Mouse (Mus musculus): Measurements from ENCODE around the gene Sult1a1. TPM values are rescaled to one million over a fixed set of nuclear protein-coding genes. Genes with fewer than 3 reads are reported as not detected.

Gene Sult1a1
- polyA plus RNA-seq, 2 experiments = 4.5 to 15.2 TPM

DNA sequence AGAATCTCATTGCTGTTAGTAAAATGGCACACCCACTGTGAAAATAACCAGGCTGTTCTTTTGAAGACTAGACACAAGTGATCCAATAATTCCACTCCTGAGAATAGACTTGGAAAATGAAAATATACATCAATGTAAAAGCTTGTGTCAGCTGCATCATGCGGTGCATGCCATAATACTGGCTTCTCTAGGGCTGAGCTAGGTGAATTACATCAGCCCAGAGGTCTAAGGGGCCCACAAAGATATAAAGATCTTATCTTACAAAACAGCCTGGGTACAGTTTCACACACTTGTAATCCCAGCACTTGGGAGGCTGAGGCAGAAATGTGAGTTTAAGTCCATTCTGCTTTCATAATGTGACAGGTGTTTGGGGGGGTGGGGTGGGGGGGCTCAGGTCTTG, 18.7 kb downstream of the Sult1a1 start:
- DNase-seq (ENCODE audit: low read depth in 3 of 3, low spot score in 3 of 3) (no peak), ATAC-seq (ENCODE audit: insufficient read depth) (no peak)
- Histone ChIP-seq H3K9ac (replicated peaks) (no peak overlapping the region), H3K9me3 (ENCODE audit: control insufficient read depth, low read length) (no peaks in the 10 kb centered on the region), H3K4me1 (replicated peaks; ENCODE audit: control insufficient read depth in 2 of 2, insufficient read depth in 2 of 2, low read length in 1 of 2) (peaks cover 0 to 19% of the 10 kb centered on the region in 2 experiments; a peak in 3 of 4 replicates), H3K36me3 (replicated peaks; ENCODE audit: control insufficient read depth, insufficient read depth, low read depth) (no peaks in the 10 kb centered on the region), H3K27me3 (ENCODE audit: control insufficient read depth, insufficient read depth, low read length) (no peaks in the 10 kb centered on the region), H3K4me2 (ENCODE audit: low read depth) (no peak overlapping the region), H3K4me3 (ENCODE audit: insufficient read depth in 1 of 2, low read depth in 2 of 2, low read length in 2 of 2) (no peak overlapping the region), H3K27ac (no peak overlapping the region)
- no peak for TF ChIP-seq EP300 (IDR thresholded peaks at IDR 0.05; ENCODE audit: low read depth)
- TF ChIP-seq CTCF (IDR thresholded peaks at IDR 0.05; ENCODE audit: low read depth) = no peak
- 58% methylated on average over 1 of the region's 1 CpGs for WGBS (ENCODE audit: insufficient replicate concordance)

GRCm38 (mm10) chr7:126655695-126656094, 20.5 kb downstream of the Sult1a1 start:
- H3K27ac ChIP-seq = no peak overlapping the region
- 58% methylated on average over 3 of the region's 3 CpGs for WGBS (ENCODE audit: insufficient replicate concordance)
- H3K4me3 ChIP-seq (ENCODE audit: insufficient read depth in 1 of 2, low read depth in 2 of 2, low read length in 2 of 2) = no peak overlapping the region
- no peak overlapping the region for H3K9ac ChIP-seq (replicated peaks)
- H3K36me3 ChIP-seq (replicated peaks; ENCODE audit: control insufficient read depth, insufficient read depth, low read depth) = no peaks in the 10 kb centered on the region
- H3K4me1 ChIP-seq (replicated peaks; ENCODE audit: control insufficient read depth in 2 of 2, insufficient read depth in 2 of 2, low read length in 1 of 2) = peaks cover 8 to 28% of the 10 kb centered on the region in 2 experiments
- TF ChIP-seq EP300 (IDR thresholded peaks at IDR 0.05; ENCODE audit: low read depth) (no peak), CTCF (IDR thresholded peaks at IDR 0.05; ENCODE audit: low read depth) (no peak)
- H3K4me2 ChIP-seq (ENCODE audit: low read depth) = no peak overlapping the region
- DNase-seq (ENCODE audit: low read depth in 3 of 3, low spot score in 3 of 3) (peak in 1 of 3 experiments; percentile 19), ATAC-seq (ENCODE audit: insufficient read depth) (0 out of 2 replicates have a peak, but pooled peaks have one; percentile 25)
- H3K27me3 ChIP-seq (ENCODE audit: control insufficient read depth, insufficient read depth, low read length) = no peaks in the 10 kb centered on the region
- H3K9me3 ChIP-seq (ENCODE audit: control insufficient read depth, low read length) = no peaks in the 10 kb centered on the region

- no peak for ATAC-seq (ENCODE audit: insufficient read depth)
- Histone ChIP-seq H3K9me3 (ENCODE audit: control insufficient read depth, low read length) (no peaks in the 10 kb centered on the region), H3K27ac (no peak overlapping the region), H3K4me3 (ENCODE audit: insufficient read depth in 1 of 2, low read depth in 2 of 2, low read length in 2 of 2) (no peak overlapping the region), H3K9ac (replicated peaks) (no peak overlapping the region), H3K4me2 (ENCODE audit: low read depth) (no peak overlapping the region), H3K36me3 (replicated peaks; ENCODE audit: control insufficient read depth, insufficient read depth, low read depth) (no peaks in the 10 kb centered on the region), H3K27me3 (ENCODE audit: control insufficient read depth, insufficient read depth, low read length) (no peaks in the 10 kb centered on the region), H3K4me1 (replicated peaks; ENCODE audit: control insufficient read depth in 2 of 2, insufficient read depth in 2 of 2, low read length in 1 of 2) (peaks cover 18 to 36% of the 10 kb centered on the region in 2 experiments)
- TF ChIP-seq EP300 (IDR thresholded peaks at IDR 0.05; ENCODE audit: low read depth) (no peak), CTCF (IDR thresholded peaks at IDR 0.05; ENCODE audit: low read depth) (no peak)
- WGBS (ENCODE audit: insufficient replicate concordance) = 34% methylated on average over 2 of the region's 2 CpGs
- DNase-seq (ENCODE audit: low read depth in 3 of 3, low spot score in 3 of 3) = no peak
These were observed 22.2 kb downstream of the Sult1a1 start for GRCm38 (mm10) chr7:126653991-126654390.

- H3K4me3 ChIP-seq (ENCODE audit: insufficient read depth in 1 of 2, low read depth in 2 of 2, low read length in 2 of 2) = no peak overlapping the region; a peak in 1 of 4 replicates
- H3K27me3 ChIP-seq (ENCODE audit: control insufficient read depth, insufficient read depth, low read length) = no peaks in the 10 kb centered on the region
- no peak for TF ChIP-seq CTCF (IDR thresholded peaks at IDR 0.05; ENCODE audit: low read depth)
- TF ChIP-seq EP300 (IDR thresholded peaks at IDR 0.05; ENCODE audit: low read depth) = peak; percentile 77
- ATAC-seq (ENCODE audit: insufficient read depth) (peak; percentile 12; the same call in 1 of the 2 replicates), DNase-seq (ENCODE audit: low read depth in 3 of 3, low spot score in 3 of 3) (peak; percentile 50 to 62 (median 51))
- no peaks in the 10 kb centered on the region for H3K36me3 ChIP-seq (replicated peaks; ENCODE audit: control insufficient read depth, insufficient read depth, low read depth)
- peak overlapping the region; percentile 98 for H3K4me2 ChIP-seq (ENCODE audit: low read depth)
- WGBS (ENCODE audit: insufficient replicate concordance) = 5% methylated on average over 2 of the region's 2 CpGs
- H3K9ac ChIP-seq (replicated peaks) = no peak overlapping the region; the same call in 1 of the 2 replicates
- no peaks in the 10 kb centered on the region for H3K9me3 ChIP-seq (ENCODE audit: control insufficient read depth, low read length)
- H3K27ac ChIP-seq = 0 out of 2 replicates have a peak overlapping the region, but pooled peaks have one; percentile 2
- peaks cover 20 to 35% of the 10 kb centered on the region in 2 experiments for H3K4me1 ChIP-seq (replicated peaks; ENCODE audit: control insufficient read depth in 2 of 2, insufficient read depth in 2 of 2, low read length in 1 of 2)
These were observed 25.4 kb downstream of the Sult1a1 start for GRCm38 (mm10) chr7:126650852-126651251.

DNA sequence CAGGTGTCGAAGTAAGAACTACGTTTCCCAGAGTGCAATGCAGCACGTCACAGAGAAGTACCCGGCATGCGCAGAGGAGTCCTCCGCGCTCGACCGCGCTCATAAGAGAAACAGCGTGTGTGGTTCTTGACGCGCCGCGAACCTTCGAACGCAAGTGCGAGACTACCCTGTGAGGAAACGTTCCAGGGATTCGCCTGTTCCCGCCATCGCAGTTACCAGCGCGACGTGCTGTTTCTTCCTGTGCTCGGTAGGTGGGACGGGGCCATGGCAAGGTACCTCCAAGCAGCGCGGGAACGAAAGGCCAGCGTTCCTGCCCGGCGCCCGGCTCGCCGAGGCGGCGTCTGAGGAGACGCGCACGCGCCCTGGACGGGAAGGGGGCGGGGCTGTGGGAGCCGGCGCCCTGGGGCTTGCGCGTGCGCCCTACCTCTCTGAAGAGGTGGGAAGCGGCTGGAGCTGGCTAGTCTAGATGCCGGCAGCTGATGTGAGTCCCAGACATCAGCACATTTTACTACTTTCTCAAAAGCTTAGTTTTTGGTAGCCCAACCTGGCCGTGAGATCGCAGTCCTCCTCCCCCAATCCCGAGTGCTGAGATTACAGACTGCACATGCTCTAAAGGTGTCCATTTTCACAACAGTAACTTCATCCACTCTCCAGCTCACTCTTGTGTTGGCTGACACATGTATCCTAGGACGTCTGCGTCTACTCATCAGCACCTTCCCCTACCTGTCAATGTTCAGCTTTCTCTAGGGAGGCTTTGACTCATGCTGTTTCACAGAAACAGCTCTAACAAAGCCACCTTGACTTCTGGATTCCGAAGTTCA, 26.8 kb downstream of the Sult1a1 start, which contains the start of gene Sgf29:
Gene Sgf29, plus strand, starts transcription at position 79 of the 821 bp plus-strand sequence.
- peak; percentile 79 to 86 (median 81) for DNase-seq (ENCODE audit: low read depth in 3 of 3, low spot score in 3 of 3)
- Histone ChIP-seq H3K9ac (replicated peaks) (peak within 1 kb of the TSS; percentile 86), H3K4me2 (ENCODE audit: low read depth) (peak within 1 kb of the TSS; percentile 98), H3K27ac (peak within 1 kb of the TSS; percentile 93), H3K4me1 (replicated peaks; ENCODE audit: control insufficient read depth in 2 of 2, insufficient read depth in 2 of 2, low read length in 1 of 2) (peaks cover 20 to 24% of the 10 kb centered on the region in 2 experiments), H3K36me3 (replicated peaks; ENCODE audit: control insufficient read depth, insufficient read depth, low read depth) (no peaks in the 10 kb centered on the region), H3K27me3 (ENCODE audit: control insufficient read depth, insufficient read depth, low read length) (no peaks in the 10 kb centered on the region), H3K4me3 (ENCODE audit: insufficient read depth in 1 of 2, low read depth in 2 of 2, low read length in 2 of 2) (peak within 1 kb of the TSS; percentile 74 to 84), H3K9me3 (ENCODE audit: control insufficient read depth, low read length) (no peaks in the 10 kb centered on the region)
- WGBS (ENCODE audit: insufficient replicate concordance) = 1% methylated on average over 56 of the region's 57 CpGs
- TF ChIP-seq CTCF (IDR thresholded peaks at IDR 0.05; ENCODE audit: low read depth) = no peak
- TF ChIP-seq EP300 (IDR thresholded peaks at IDR 0.05; ENCODE audit: low read depth) = no peak
- ATAC-seq (ENCODE audit: insufficient read depth) = peak; percentile 97

Measured in liver, embryonic 14.5 days (tissue).